8 mouse cellular contexts compared by ENCODE assay signal in the genomic region with DNA sequence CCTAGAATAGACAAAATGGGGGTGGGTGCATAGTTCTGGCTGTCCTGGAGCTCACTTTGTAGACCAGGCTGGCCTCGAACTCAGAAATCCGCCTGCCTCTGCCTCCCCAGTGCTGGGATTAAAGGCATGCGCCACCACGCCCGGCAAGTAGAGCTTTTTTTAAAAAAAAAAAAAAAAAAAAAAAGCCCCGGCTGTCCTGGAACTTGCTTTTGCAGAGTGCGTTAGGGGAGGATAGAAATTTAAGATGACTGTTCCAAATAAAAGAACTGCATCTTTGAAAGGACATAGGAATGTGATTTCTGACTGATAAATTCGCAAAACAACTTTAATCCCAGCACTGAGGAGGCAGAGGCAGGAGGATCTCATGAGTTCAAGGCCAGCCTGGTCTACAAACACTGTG. TPM values are rescaled to one million over a fixed set of nuclear protein-coding genes. Genes with fewer than 3 reads are reported as not detected.
DNase-seq lines count a peak whose midpoint lies in the region; ATAC-seq and TF ChIP-seq lines count a peak whose summit lies in the region.

No protein-coding gene starts in this region.

- peak overlapping the region; percentile 92 for H3K4me3 ChIP-seq in kidney, adult 2 months (ENCODE audit: insufficient read depth, low read depth, low read length)
- H3K4me3 ChIP-seq in bone marrow macrophage, adult 2 months (ENCODE audit: insufficient read depth, low read length), result peak overlapping the region; percentile 71
- H3K4me3 ChIP-seq in hindbrain, embryonic 13.5 days, result peak overlapping the region; percentile 75
- peak overlapping the region; percentile 63 for H3K4me3 ChIP-seq in midbrain, embryonic 12.5 days

- TF ChIP-seq POLR2A in kidney, adult 2 months (IDR thresholded peaks at IDR 0.05; ENCODE audit: low read depth, low read length), result no peak
- TF ChIP-seq POLR2A in bone marrow macrophage, adult 2 months (IDR thresholded peaks at IDR 0.05; ENCODE audit: borderline replicate concordance, low read depth, low read length), result no peak

- peak overlapping the region; percentile 82; the same call in 1 of the 2 replicates for H3K9ac ChIP-seq in hindbrain, embryonic 13.5 days
- H3K9ac ChIP-seq in midbrain, embryonic 12.5 days (replicated peaks), result 0 out of 2 replicates have a peak overlapping the region, but pooled peaks have one; percentile 74

- H3K36me3 ChIP-seq in kidney, adult 2 months (ENCODE audit: control insufficient read depth, insufficient read depth, low read length), result no peaks in the 10 kb centered on the region
- no peaks in the 10 kb centered on the region for H3K36me3 ChIP-seq in hindbrain, embryonic 13.5 days
- no peaks in the 10 kb centered on the region for H3K36me3 ChIP-seq in midbrain, embryonic 12.5 days

- peak overlapping the region; percentile 86; the same call in 1 of the 2 replicates for H3K27ac ChIP-seq in kidney, adult 2 months (ENCODE audit: insufficient read depth, low read depth, low read length)
- H3K27ac ChIP-seq in bone marrow macrophage, adult 2 months (ENCODE audit: insufficient read depth, low read depth, low read length), result no peak overlapping the region
- H3K27ac ChIP-seq in hindbrain, embryonic 13.5 days, result peak overlapping the region; percentile 95
- peak overlapping the region; percentile 89 for H3K27ac ChIP-seq in midbrain, embryonic 12.5 days (replicated peaks)

- TF ChIP-seq CTCF in kidney, adult 2 months (conservative IDR thresholded peaks at IDR 0.05; ENCODE audit: insufficient read depth, insufficient read length, low read depth, low read length), result no peak
- TF ChIP-seq CTCF in bone marrow macrophage, adult 2 months (IDR thresholded peaks at IDR 0.05; ENCODE audit: low read depth, low read length), result no peak

- peak overlapping the region; percentile 62 for H3K4me2 ChIP-seq in hindbrain, embryonic 13.5 days
- H3K4me2 ChIP-seq in midbrain, embryonic 12.5 days (replicated peaks), result peak overlapping the region; percentile 54

- 77% methylated on average over 8 of the region's 8 CpGs for WGBS in kidney, adult 2 months
- WGBS in hindbrain, embryonic 13.5 days, result 92% methylated on average over 8 of the region's 8 CpGs
- 85% methylated on average over 8 of the region's 8 CpGs for WGBS in midbrain, embryonic 12.5 days

- H3K27me3 ChIP-seq in kidney, adult 2 months (replicated peaks; ENCODE audit: control insufficient read depth, insufficient read depth, low read length), result no peaks in the 10 kb centered on the region
- no peaks in the 10 kb centered on the region for H3K27me3 ChIP-seq in hindbrain, embryonic 13.5 days
- H3K27me3 ChIP-seq in midbrain, embryonic 12.5 days, result no peaks in the 10 kb centered on the region

- DNase-seq in kidney, adult 2 months, result no peak
- DNase-seq in kidney, adult 9 months, result no peak
- DNase-seq in right cerebral cortex, postnatal 14 days, result no peak
- DNase-seq in spleen, postnatal 4 days (ENCODE audit: low spot score in 2 of 2), result no peak
- no peak for DNase-seq in left cerebral cortex, postnatal 25 days (ENCODE audit: low spot score in 2 of 2)

- intact Hi-C loops in left cerebral cortex, postnatal 25 days (cut with DNase I), result loop anchor here (2.0 kb wide), 1 partner anchor 25 kb away; the partner anchor contains the start of gene Inhbe

- H3K9me3 ChIP-seq in hindbrain, embryonic 13.5 days, result no peaks in the 10 kb centered on the region
- H3K9me3 ChIP-seq in midbrain, embryonic 12.5 days, result no peaks in the 10 kb centered on the region

- no peak for ATAC-seq in hindbrain, embryonic 13.5 days (ENCODE audit: low FRiP score)
- no peak for ATAC-seq in midbrain, embryonic 12.5 days (ENCODE audit: low FRiP score, low read depth)

- H3K4me1 ChIP-seq in kidney, adult 2 months (ENCODE audit: control insufficient read depth, insufficient read depth, low read length), result peaks cover 7% of the 10 kb centered on the region
- H3K4me1 ChIP-seq in bone marrow macrophage, adult 2 months (ENCODE audit: control insufficient read depth, insufficient read depth, low read length), result peaks cover 6% of the 10 kb centered on the region
- peaks cover 17% of the 10 kb centered on the region for H3K4me1 ChIP-seq in hindbrain, embryonic 13.5 days (replicated peaks)
- peaks cover 9% of the 10 kb centered on the region for H3K4me1 ChIP-seq in midbrain, embryonic 12.5 days

RNA-seq across cellular contexts. Expression of gene R3hdm2, which starts 0.5 kb away (rescaled TPM):
- polyA plus RNA-seq in kidney, adult 2 months (2012; rRNA removed), result 93.8 and 101 TPM in 2 replicates
- 134 and 144 TPM in 2 replicates for polyA plus RNA-seq in bone marrow macrophage, adult 2 months (2012; ENCODE audit: insufficient read depth, insufficient read length, missing spikeins)
- polyA plus RNA-seq in hindbrain, embryonic 13.5 days (2015; fragmentation: Nextera tagmentation; extraction: Ambion mirVana), result 36.4 and 39.9 TPM in 2 replicates
- polyA plus RNA-seq in midbrain, embryonic 12.5 days (2016; fragmentation: Nextera tagmentation; extraction: Ambion mirVana), result 40.7 and 42.1 TPM in 2 replicates
- total RNA-seq in left cerebral cortex, postnatal 25 days (2021), result 100 to 1,000 TPM; 316 to 372 TPM

RNA-seq across cellular contexts. Expression of gene Inhbc, which starts 9.4 kb away (rescaled TPM):
- polyA plus RNA-seq in kidney, adult 2 months (2012; rRNA removed), result 0.12 TPM in 1 of 2 replicates, not detected in the other
- polyA plus RNA-seq in bone marrow macrophage, adult 2 months (2012; ENCODE audit: insufficient read depth, insufficient read length, missing spikeins), result not detected in 2 replicates
- 0.09 TPM in 1 of 2 replicates, not detected in the other for polyA plus RNA-seq in hindbrain, embryonic 13.5 days (2015; fragmentation: Nextera tagmentation; extraction: Ambion mirVana)
- polyA plus RNA-seq in midbrain, embryonic 12.5 days (2016; fragmentation: Nextera tagmentation; extraction: Ambion mirVana), result not detected in 2 replicates
- not detected for total RNA-seq in left cerebral cortex, postnatal 25 days (2021)

RNA-seq across cellular contexts. Expression of gene Inhbe, which starts 25.4 kb away (rescaled TPM):
- polyA plus RNA-seq in kidney, adult 2 months (2012; rRNA removed), result not detected in 2 replicates
- polyA plus RNA-seq in bone marrow macrophage, adult 2 months (2012; ENCODE audit: insufficient read depth, insufficient read length, missing spikeins), result not detected in 2 replicates
- polyA plus RNA-seq in hindbrain, embryonic 13.5 days (2015; fragmentation: Nextera tagmentation; extraction: Ambion mirVana), result not detected in 2 replicates
- not detected in 2 replicates for polyA plus RNA-seq in midbrain, embryonic 12.5 days (2016; fragmentation: Nextera tagmentation; extraction: Ambion mirVana)
- under 1 TPM; 0.11 to 0.18 TPM for total RNA-seq in left cerebral cortex, postnatal 25 days (2021)

RNA-seq across cellular contexts. Expression of gene Gli1, which starts 37.9 kb away (rescaled TPM):
- 1.7 and 3.0 TPM in 2 replicates for polyA plus RNA-seq in kidney, adult 2 months (2012; rRNA removed)
- polyA plus RNA-seq in bone marrow macrophage, adult 2 months (2012; ENCODE audit: insufficient read depth, insufficient read length, missing spikeins), result not detected in 2 replicates
- 1.6 and 1.8 TPM in 2 replicates for polyA plus RNA-seq in hindbrain, embryonic 13.5 days (2015; fragmentation: Nextera tagmentation; extraction: Ambion mirVana)
- polyA plus RNA-seq in midbrain, embryonic 12.5 days (2016; fragmentation: Nextera tagmentation; extraction: Ambion mirVana), result 3.7 and 4.1 TPM in 2 replicates
- 1 to 10 TPM; 2.2 to 2.3 TPM for total RNA-seq in left cerebral cortex, postnatal 25 days (2021)

RNA-seq across cellular contexts. Expression of gene Arhgap9, which starts 57.9 kb away (rescaled TPM):
- 2.7 and 6.0 TPM in 2 replicates for polyA plus RNA-seq in kidney, adult 2 months (2012; rRNA removed)
- 131 and 146 TPM in 2 replicates for polyA plus RNA-seq in bone marrow macrophage, adult 2 months (2012; ENCODE audit: insufficient read depth, insufficient read length, missing spikeins)
- 1.0 and 1.1 TPM in 2 replicates for polyA plus RNA-seq in hindbrain, embryonic 13.5 days (2015; fragmentation: Nextera tagmentation; extraction: Ambion mirVana)
- 0.86 and 1.1 TPM in 2 replicates for polyA plus RNA-seq in midbrain, embryonic 12.5 days (2016; fragmentation: Nextera tagmentation; extraction: Ambion mirVana)
- 1 to 10 TPM in 1 of 2 experiments, under 1 TPM in 1; 0.99 to 1.1 TPM for total RNA-seq in left cerebral cortex, postnatal 25 days (2021)
